Mouse (Mus musculus) myocyte (in vitro differentiated cells): ENCODE measurements around the gene Eid2. TPM values are rescaled to one million over a fixed set of nuclear protein-coding genes. Genes with fewer than 3 reads are reported as not detected.

ENCODE experiments used
- H3K27me3 ChIP-seq: one replicate; pipeline ENCODE4 v1.6.1; 2011; ENCODE audit not compliant: control insufficient read depth, insufficient read depth, insufficient read length
- H3K36me3 ChIP-seq: one replicate; pipeline ENCODE4 v1.6.1; 2011; ENCODE audit not compliant: control insufficient read depth, insufficient read depth
- H3K4me2 ChIP-seq: one replicate; pipeline ENCODE4 v1.6.1; 2011; ENCODE audit warnings: low read depth, control low read depth
- H3K4me3 ChIP-seq: one replicate; pipeline ENCODE4 v1.5.1; 2011; ENCODE audit warnings: mild to moderate bottlenecking, control low read depth, moderate library complexity
- H3K79me2 ChIP-seq: one replicate; pipeline ENCODE4 v1.6.1; 2011; ENCODE audit not compliant: control insufficient read depth, insufficient read depth
- H3ac ChIP-seq: one replicate; pipeline ENCODE4 v1.6.1; 2011; ENCODE audit not compliant: control insufficient read depth, insufficient read length
- CEBPB ChIP-seq: IDR thresholded peaks from 2 replicates; pipeline ENCODE4 v1.6.1; 2011; ENCODE audit warnings: mild to moderate bottlenecking, moderate library complexity; ENCODE audit not compliant: poor library complexity, insufficient read depth, severe bottlenecking
- E2F4 ChIP-seq: IDR thresholded peaks from one replicate; pipeline ENCODE4 v1.6.1; 2011; ENCODE audit warnings: mild to moderate bottlenecking, control low read depth, moderate library complexity; ENCODE audit not compliant: insufficient read depth
- MAX ChIP-seq: IDR thresholded peaks from one replicate; pipeline ENCODE4 v1.6.1; 2011; ENCODE audit warnings: low read depth, mild to moderate bottlenecking, control low read depth
- MYOD1 ChIP-seq, 3 experiments: IDR thresholded peaks; one replicate each; pipeline ENCODE4 v1.6.1; 2011; ENCODE audit warnings: control low read depth in 2 of 3, low read depth in 2 of 3, mild to moderate bottlenecking in 2 of 3, moderate library complexity in 1 of 3; ENCODE audit not compliant: insufficient read length in 2 of 3, control insufficient read depth in 1 of 3
- MYOG ChIP-seq, 3 experiments: IDR thresholded peaks; one replicate each; pipeline ENCODE4 v1.6.1; 2011; ENCODE audit warnings: control low read depth in 2 of 3, low read depth in 2 of 3, mild to moderate bottlenecking in 2 of 3; ENCODE audit not compliant: insufficient read length in 2 of 3, control insufficient read depth in 1 of 3, insufficient read depth in 1 of 3
- POLR2A ChIP-seq: IDR thresholded peaks from one replicate; pipeline ENCODE4 v1.6.1; 2011; ENCODE audit warnings: low read depth, mild to moderate bottlenecking, control low read depth, moderate library complexity; ENCODE audit not compliant: insufficient read length
- POLR2AphosphoS2 ChIP-seq: IDR thresholded peaks from one replicate; pipeline ENCODE4 v1.6.1; 2011; ENCODE audit warnings: low read depth, control low read depth; ENCODE audit not compliant: insufficient read length
- REST ChIP-seq: IDR thresholded peaks from one replicate; pipeline ENCODE4 v1.6.1; 2011; ENCODE audit warnings: mild to moderate bottlenecking, control low read depth, moderate library complexity; ENCODE audit not compliant: insufficient read depth, insufficient read length
- SRF ChIP-seq: IDR thresholded peaks from one replicate; pipeline ENCODE4 v1.6.1; 2011; ENCODE audit warnings: low read depth; ENCODE audit not compliant: control insufficient read depth, insufficient read length
- TCF12 ChIP-seq: IDR thresholded peaks from one replicate; pipeline ENCODE4 v1.6.1; 2011; ENCODE audit warnings: mild to moderate bottlenecking, control low read depth; ENCODE audit not compliant: poor library complexity, insufficient read depth, severe bottlenecking
- TCF3 ChIP-seq: IDR thresholded peaks from one replicate; pipeline ENCODE4 v1.6.1; 2011; ENCODE audit warnings: low read depth, control low read depth; ENCODE audit not compliant: insufficient read length
- USF1 ChIP-seq: IDR thresholded peaks from one replicate; pipeline ENCODE4 v1.6.1; 2011; ENCODE audit warnings: low read depth, mild to moderate bottlenecking, control low read depth, moderate library complexity
- polyA plus RNA-seq: library from polyadenylated mRNA; unstranded; fragments of >200 nt; fragmentation: generic; extraction: Trizol; gene quantifications from one replicate; pipeline ENCODE4 v1.2.1, GENCODE M21; 2012; ENCODE audit warnings: missing spikeins

Eid2 gene
- polyA plus RNA-seq, 1 experiment, result 6.5 TPM

DNA sequence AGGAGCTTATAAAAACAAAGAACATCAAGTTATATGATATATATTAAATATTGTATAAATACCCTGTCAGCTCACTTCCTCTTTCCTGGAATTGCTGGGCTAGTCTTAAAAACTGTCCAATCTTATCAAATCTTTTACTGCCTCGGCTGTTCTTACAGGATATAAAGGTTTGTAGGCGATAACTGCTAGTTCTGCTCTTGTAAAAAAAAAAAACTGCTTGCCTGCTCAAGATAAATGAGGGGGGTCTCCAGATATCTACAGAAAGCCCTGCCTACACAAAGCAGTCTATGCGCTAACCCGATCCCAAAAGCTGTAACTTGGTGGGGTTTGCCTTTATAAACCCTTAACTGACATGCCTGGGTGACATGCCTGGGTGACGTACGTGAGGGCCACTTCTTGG lies 13.1 kb upstream of the Eid2 start:
- TF ChIP-seq SRF (no peak), TCF12 (no peak), MYOG (IDR thresholded peaks at IDR 0.05; ENCODE audit: control insufficient read depth in 1 of 3, insufficient read depth in 1 of 3, insufficient read length in 2 of 3, low read depth in 2 of 3) (no peak), MAX (no peak), REST (no peak), CEBPB (no peak), MYOD1 (IDR thresholded peaks at IDR 0.05; ENCODE audit: control insufficient read depth in 1 of 3, insufficient read length in 2 of 3, low read depth in 2 of 3) (no peak), POLR2AphosphoS2 (no peak), E2F4 (no peak), TCF3 (no peak), POLR2A (no peak)
- no peak overlapping the region for H3K4me2 ChIP-seq
- H3K27me3 ChIP-seq, result no peaks in the 10 kb centered on the region
- H3ac ChIP-seq, result no peak overlapping the region
- no peaks in the 10 kb centered on the region for H3K36me3 ChIP-seq
- H3K79me2 ChIP-seq, result no peaks in the 10 kb centered on the region
- no peak overlapping the region for H3K4me3 ChIP-seq

- TF ChIP-seq E2F4 (no peak), REST (no peak), POLR2AphosphoS2 (no peak), TCF3 (no peak), POLR2A (no peak), SRF (no peak), TCF12 (no peak), CEBPB (no peak), MAX (no peak), MYOG (IDR thresholded peaks at IDR 0.05; ENCODE audit: control insufficient read depth in 1 of 3, insufficient read depth in 1 of 3, insufficient read length in 2 of 3, low read depth in 2 of 3) (no peak), USF1 (no peak), MYOD1 (IDR thresholded peaks at IDR 0.05; ENCODE audit: control insufficient read depth in 1 of 3, insufficient read length in 2 of 3, low read depth in 2 of 3) (no peak)
- Histone ChIP-seq H3K27me3 (no peaks in the 10 kb centered on the region), H3K4me3 (no peak overlapping the region), H3K36me3 (no peaks in the 10 kb centered on the region), H3ac (no peak overlapping the region), H3K79me2 (no peaks in the 10 kb centered on the region), H3K4me2 (no peak overlapping the region)
Measured at GRCm38 (mm10) chr7:28255476-28255875, 12.2 kb upstream of the Eid2 start.

- Histone ChIP-seq H3K4me2 (no peak overlapping the region), H3K36me3 (no peaks in the 10 kb centered on the region), H3K79me2 (no peaks in the 10 kb centered on the region), H3ac (no peak overlapping the region), H3K4me3 (no peak overlapping the region), H3K27me3 (peaks cover 3% of the 10 kb centered on the region)
- TF ChIP-seq MAX (no peak), MYOD1 (IDR thresholded peaks at IDR 0.05; ENCODE audit: control insufficient read depth in 1 of 3, insufficient read length in 2 of 3, low read depth in 2 of 3) (no peak), POLR2A (no peak), TCF3 (no peak), E2F4 (no peak), MYOG (IDR thresholded peaks at IDR 0.05; ENCODE audit: control insufficient read depth in 1 of 3, insufficient read depth in 1 of 3, insufficient read length in 2 of 3, low read depth in 2 of 3) (no peak), CEBPB (no peak), REST (no peak), SRF (no peak), USF1 (no peak), TCF12 (no peak), POLR2AphosphoS2 (no peak)
Measured at GRCm38 (mm10) chr7:28262861-28263260, 4.8 kb upstream of the Eid2 start.

GRCm38 (mm10) chr7:28263786-28264185 lies 3.9 kb upstream of the Eid2 start:
- Histone ChIP-seq H3K4me2 (no peak overlapping the region), H3K36me3 (no peaks in the 10 kb centered on the region), H3K79me2 (no peaks in the 10 kb centered on the region), H3K4me3 (no peak overlapping the region), H3K27me3 (peaks cover 4% of the 10 kb centered on the region), H3ac (no peak overlapping the region)
- TF ChIP-seq USF1 (no peak), MYOG (IDR thresholded peaks at IDR 0.05; ENCODE audit: control insufficient read depth in 1 of 3, insufficient read depth in 1 of 3, insufficient read length in 2 of 3, low read depth in 2 of 3) (no peak), MAX (peak; percentile 68), POLR2A (no peak), REST (peak; percentile 97)

GRCm38 (mm10) chr7:28265391-28265790 lies 2.3 kb upstream of the Eid2 start:
- H3K36me3 ChIP-seq, result no peaks in the 10 kb centered on the region
- H3K4me3 ChIP-seq, result no peak overlapping the region
- H3K79me2 ChIP-seq, result no peaks in the 10 kb centered on the region
- TF ChIP-seq TCF12, result no peak
- no peak for TF ChIP-seq POLR2AphosphoS2
- TF ChIP-seq REST, result no peak
- no peak for TF ChIP-seq SRF
- no peak for TF ChIP-seq E2F4
- no peak for TF ChIP-seq POLR2A
- no peak for TF ChIP-seq CEBPB
- H3K27me3 ChIP-seq, result peaks cover 4% of the 10 kb centered on the region
- H3ac ChIP-seq, result no peak overlapping the region
- H3K4me2 ChIP-seq, result no peak overlapping the region
